ENCODE assay signal across 24 mouse cellular contexts in the genomic region with DNA sequence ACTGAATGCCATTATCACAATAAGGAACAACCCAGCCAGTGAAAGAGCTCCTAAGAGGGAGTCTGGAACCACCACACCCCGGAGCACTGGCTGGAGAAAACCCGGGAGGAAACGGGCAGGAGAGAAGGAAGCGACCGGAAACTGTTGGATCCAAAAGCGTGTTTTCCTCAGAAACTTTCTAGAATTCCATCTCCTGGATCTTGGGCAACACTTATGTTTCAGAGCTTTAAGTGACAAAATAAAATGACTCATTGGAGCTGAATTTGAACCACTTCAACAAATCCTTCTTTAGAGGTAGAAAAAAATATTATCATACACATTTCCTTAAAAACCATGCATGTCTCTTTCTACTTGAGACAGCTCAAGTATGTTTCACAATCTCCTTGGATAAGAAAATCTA. TPM values are rescaled to one million over a fixed set of nuclear protein-coding genes. Genes with fewer than 3 reads are reported as not detected.
DNase-seq lines count a peak whose midpoint lies in the region; ATAC-seq and TF ChIP-seq lines count a peak whose summit lies in the region.
"Had no signal": no experiment of that assay in that cellular context is flagged by ENCODE, and none has a peak within 500 bp of the region (broad histone marks: within the 10 kb centered on the region; RNA-seq: fewer than 3 reads in every experiment).

No protein-coding gene starts in this region.

- peaks cover 7% of the 10 kb centered on the region; the same call in 1 of the 2 replicates for H3K36me3 ChIP-seq in neural tube, embryonic 13.5 days
- H3K36me3 ChIP-seq: G1E had no signal

- H3K4me2 ChIP-seq in neural tube, embryonic 13.5 days: no peak overlapping the region

- H3K27ac ChIP-seq in left cerebral cortex, adult 2 months: peak overlapping the region; percentile 61
- H3K27ac ChIP-seq in neural tube, embryonic 13.5 days (replicated peaks): 0 out of 2 replicates have a peak overlapping the region, but pooled peaks have one; percentile 49

- 53% methylated on average over 6 of the region's 6 CpGs for WGBS in neural tube, embryonic 13.5 days

- H3K4me1 ChIP-seq in neural tube, embryonic 13.5 days (replicated peaks): peaks cover 15% of the 10 kb centered on the region

- H3K9ac ChIP-seq in neural tube, embryonic 13.5 days: no peak overlapping the region

- H3K27me3 ChIP-seq in neural tube, embryonic 13.5 days: no peaks in the 10 kb centered on the region
- H3K27me3 ChIP-seq: CH12.LX, Patski had no signal

- TF ChIP-seq CTCF in left cerebral cortex, adult 2 months (IDR thresholded peaks at IDR 0.05): no peak

- peak; percentile 75 for ATAC-seq in frontal cortex, adult (ENCODE audit: low TSS enrichment)
- ATAC-seq in neural tube, embryonic 13.5 days (ENCODE audit: low read depth): no peak
- ATAC-seq: activated CD4-positive, CD25-positive, alpha-beta regulatory T cell, adult 4 months; CD4-positive, CD25-positive, alpha-beta regulatory T cell, adult 4 months; Patski had no signal

- intact Hi-C loops in left cerebral cortex, adult 2 months (cut with DNase I): no loop called here

- 0 out of 2 replicates have a peak, but pooled peaks cover 4% of the 10 kb centered on the region for H3K9me3 ChIP-seq in neural tube, embryonic 13.5 days

- DNase-seq in frontal cortex, postnatal 36 days (ENCODE audit: low spot score in 2 of 2): no peak
- no peak for DNase-seq in left cerebral cortex, adult 2 months (ENCODE audit: extremely low spot score in 1 of 2, low spot score in 2 of 2)
- DNase-seq in left cerebral cortex, adult 9 months (ENCODE audit: low spot score in 2 of 2): no peak
- DNase-seq in neural tube, embryonic 10.5 days (ENCODE audit: extremely low spot score, low spot score): no peak
- peak; percentile 51 for DNase-seq in brain, adult 2 months (ENCODE audit: low read depth, low spot score)
- DNase-seq in spleen, postnatal 4 days (ENCODE audit: low spot score in 2 of 2): no peak
- DNase-seq: adrenal gland, adult 2 months; adrenal gland, adult 8-10 months; adrenal gland, postnatal 10 days; adrenal gland, postnatal 14 days; adrenal gland, postnatal 25 days; adrenal gland, postnatal 36 days; B cell, adult 2 months; cerebellum, adult 11 months; cerebellum, adult 11-12 months; cerebellum, adult 18-20 months had no signal

- H3K4me3 ChIP-seq in left cerebral cortex, adult 2 months: no peak overlapping the region
- H3K4me3 ChIP-seq in neural tube, embryonic 13.5 days: no peak overlapping the region

RNA-seq across cellular contexts. Expression of gene Kcnmb4, which starts 52.7 kb away (rescaled TPM):
- 100 to 1,000 TPM; 102 TPM for total RNA-seq in left cerebral cortex, adult 2 months (2021)
- polyA plus RNA-seq in neural tube, embryonic 13.5 days (2015; fragmentation: Nextera tagmentation; extraction: Ambion mirVana): 38.5 and 44.2 TPM in 2 replicates
- total RNA-seq: MEL had no signal
- polyA plus RNA-seq: G1E had no signal
